Mouse (Mus musculus): ENCODE results near the gene Wfdc6b. TPM values are rescaled to one million over a fixed set of nuclear protein-coding genes. Genes with fewer than 3 reads are reported as not detected.
"Not testable (repeated sequence)": the region's sequence is repeated elsewhere in the genome, so short reads cannot be mapped to it uniquely, and the experiment has no call there.

Wfdc6b gene
- polyA plus RNA-seq (2021) = not detected

DNA sequence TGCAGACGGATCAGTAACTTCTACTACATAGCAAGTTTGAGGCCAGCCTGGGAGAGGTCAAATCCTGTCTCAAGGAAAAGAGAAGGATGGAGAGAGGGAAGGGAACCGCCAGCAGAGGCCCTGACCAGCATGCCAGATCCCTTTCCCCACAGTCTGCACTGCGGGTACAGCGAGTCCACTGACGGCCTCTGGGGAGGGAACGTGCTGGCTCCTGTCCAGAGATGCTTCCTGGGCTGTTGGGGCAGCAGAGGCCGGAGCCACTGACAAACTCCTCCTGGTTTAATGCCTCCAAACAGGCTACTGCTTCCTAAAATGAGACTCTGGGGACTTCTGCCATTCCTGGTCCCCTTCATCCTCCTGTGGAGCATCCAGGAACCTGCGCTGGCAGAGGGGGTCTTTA is at the start of gene Wfdc6b, which contains the start of gene Wfdc8:
TSS of gene Wfdc6b (plus strand) at position 52 of the 400 bp plus-strand sequence.
TSS of gene Wfdc8 (minus strand) at position 156 of the 400 bp plus-strand sequence.
- ATAC-seq; in situ Hi-C loops (cut with MboI; ENCODE audit: low pct_unique_long_range_greater_than_20kb); CTCF ChIA-PET; DNase-seq (ENCODE audit: low read depth, low spot score); POLR2A ChIA-PET; H3K27me3 ChIP-seq: not testable (repeated sequence)

DNA sequence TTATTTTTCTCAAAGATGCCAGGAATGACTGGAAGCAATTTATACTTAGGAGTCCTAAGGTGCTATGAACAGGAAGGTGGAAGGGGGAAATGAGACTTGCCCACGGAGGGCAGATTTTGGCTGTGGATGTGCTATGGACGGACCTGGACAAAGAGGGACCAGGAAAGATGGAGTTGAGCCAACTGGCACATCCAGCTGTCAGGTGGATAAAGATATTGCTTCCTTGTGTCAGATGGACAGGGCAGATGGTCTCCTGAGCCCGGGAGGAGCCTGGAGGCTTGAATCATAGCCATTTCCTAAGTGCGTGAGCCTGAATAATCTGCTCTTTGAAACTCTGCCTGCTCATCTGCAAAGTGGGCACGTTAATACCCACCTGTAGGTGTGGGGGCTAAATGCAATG is 49.0 kb upstream of the Wfdc6b start:
- ChIA-PET CTCF (interaction anchor here (0.8 to 1.2 kb wide), 6 partner anchors 14 to 155 kb away, joined by 3 to 5 read pairs (median 3); no protein-coding TSS in a partner anchor), POLR2A (no interaction called here)
- TF ChIP-seq CTCF (IDR thresholded peaks at IDR 0.05) = no peak
- in situ Hi-C loops (cut with MboI; ENCODE audit: low pct_unique_long_range_greater_than_20kb) = no loop called here
- ATAC-seq (no peak), DNase-seq (ENCODE audit: low read depth, low spot score) (no peak)
- no peaks in the 10 kb centered on the region for H3K27me3 ChIP-seq

GRCm38 (mm10) chr2:164566997-164567396 is 46.3 kb upstream of the Wfdc6b start:
- ATAC-seq (no peak), DNase-seq (ENCODE audit: low read depth, low spot score) (no peak)
- no peaks in the 10 kb centered on the region for H3K27me3 ChIP-seq
- in situ Hi-C loops (cut with MboI; ENCODE audit: low pct_unique_long_range_greater_than_20kb) = no loop called here
- POLR2A ChIA-PET = no interaction called here
- peak; percentile 52 for TF ChIP-seq CTCF (IDR thresholded peaks at IDR 0.05)
- CTCF ChIA-PET = interaction anchor here (0.6 to 1.2 kb wide), 2 partner anchors 16 to 46 kb away, joined by 3 read pairs; no protein-coding TSS in a partner anchor

DNA sequence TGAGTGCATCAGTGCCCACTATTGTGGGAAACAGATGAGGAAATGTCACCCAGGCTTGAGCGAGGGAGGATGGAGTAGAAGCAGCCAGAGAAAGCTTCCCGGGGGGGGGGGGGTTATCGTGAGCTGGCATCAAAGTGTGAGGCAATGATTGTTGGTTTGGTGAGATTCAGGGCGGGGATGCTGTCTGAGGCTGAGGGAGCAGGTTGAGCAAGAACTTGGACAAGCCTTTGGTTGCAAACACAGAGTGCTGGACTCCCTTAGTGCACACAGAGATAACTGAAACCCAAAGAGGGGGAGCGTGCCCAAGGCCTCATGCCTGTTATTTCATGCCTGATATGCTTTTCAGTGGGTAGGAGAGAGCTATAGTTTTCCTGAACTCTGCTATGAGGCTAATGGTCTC is 45.9 kb upstream of the Wfdc6b start:
- CTCF ChIA-PET = interaction anchor here (0.6 to 1.2 kb wide), 2 partner anchors 17 to 46 kb away, joined by 3 read pairs; no protein-coding TSS in a partner anchor
- ATAC-seq = no peak
- POLR2A ChIA-PET = no interaction called here
- no peaks in the 10 kb centered on the region for H3K27me3 ChIP-seq
- in situ Hi-C loops (cut with MboI; ENCODE audit: low pct_unique_long_range_greater_than_20kb) = no loop called here
- DNase-seq (ENCODE audit: low read depth, low spot score) = no peak
- TF ChIP-seq CTCF (IDR thresholded peaks at IDR 0.05) = no peak

GRCm38 (mm10) chr2:164573359-164573758 is 40.0 kb upstream of the Wfdc6b start, which contains the start of gene Spint3:
Gene Spint3, minus strand, starts transcription at chr2:164573459.
- DNase-seq (ENCODE audit: low read depth, low spot score); CTCF ChIA-PET; in situ Hi-C loops (cut with MboI; ENCODE audit: low pct_unique_long_range_greater_than_20kb); ATAC-seq; POLR2A ChIA-PET; H3K27me3 ChIP-seq: not testable (repeated sequence)

DNA sequence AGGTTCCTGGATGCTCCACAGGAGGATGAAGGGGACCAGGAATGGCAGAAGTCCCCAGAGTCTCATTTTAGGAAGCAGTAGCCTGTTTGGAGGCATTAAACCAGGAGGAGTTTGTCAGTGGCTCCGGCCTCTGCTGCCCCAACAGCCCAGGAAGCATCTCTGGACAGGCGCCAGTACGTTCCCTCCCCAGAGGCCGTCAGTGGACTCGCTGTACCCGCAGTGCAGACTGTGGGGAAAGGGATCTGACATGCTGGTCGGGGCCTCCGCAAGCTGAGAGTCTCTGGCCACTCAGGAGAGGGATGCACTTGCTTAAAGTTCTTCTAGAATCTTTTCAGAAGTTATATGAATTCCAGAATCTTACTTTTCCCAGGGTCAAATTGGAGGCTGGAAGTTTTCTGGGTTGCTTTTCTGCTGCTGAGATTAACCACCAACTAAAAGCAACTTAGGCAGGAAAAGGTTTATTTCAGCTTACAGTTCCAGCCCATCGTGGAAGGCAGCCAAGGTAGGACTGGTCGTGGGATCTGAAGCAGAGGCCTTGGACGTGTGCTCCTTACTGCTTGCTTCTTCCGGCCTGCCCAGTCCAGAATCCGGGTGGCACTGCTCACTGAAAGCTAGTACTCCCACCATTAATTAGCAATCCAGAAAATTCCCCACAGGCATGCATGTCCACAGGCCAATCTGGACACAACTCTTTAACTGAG is 28.1 kb upstream of the Wfdc6b start, which contains the start of gene Wfdc6a:
TSS of gene Wfdc6a (minus strand) at position 423 of the 701 bp plus-strand sequence.
- POLR2A ChIA-PET; ATAC-seq; H3K27me3 ChIP-seq; CTCF ChIA-PET; in situ Hi-C loops (cut with MboI; ENCODE audit: low pct_unique_long_range_greater_than_20kb); DNase-seq (ENCODE audit: low read depth, low spot score): not testable (repeated sequence)

DNA sequence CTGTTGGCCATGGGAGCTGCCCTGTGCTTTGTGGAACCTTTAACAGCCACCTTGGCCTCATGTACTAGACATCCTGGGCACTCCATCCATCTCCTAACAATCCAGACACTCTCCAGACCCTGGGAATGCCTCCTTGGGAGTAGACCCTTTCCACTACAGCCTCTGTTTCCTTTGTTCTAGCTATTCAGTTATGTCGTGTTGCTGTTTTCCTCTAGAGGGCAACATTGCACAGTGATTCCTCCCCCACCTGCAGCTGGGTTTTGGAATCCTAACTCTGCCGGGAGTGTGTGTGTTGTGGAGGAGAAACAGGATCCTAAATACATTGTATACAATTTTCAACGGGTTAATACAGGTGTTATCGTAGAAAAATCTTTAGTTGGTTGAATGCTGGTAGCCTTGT is 21.3 kb upstream of the Wfdc6b start:
- H3K27me3 ChIP-seq = peaks cover 16% of the 10 kb centered on the region
- ChIA-PET POLR2A (interaction anchor here (1.3 kb wide), 1 partner anchor 133 kb away, joined by 4 read pairs; no protein-coding TSS in a partner anchor), CTCF (interaction anchor here (0.9 to 2.5 kb wide), 8 partner anchors 14 to 134 kb away, joined by 3 to 26 read pairs (median 3); partner anchors contain the start of genes Spint4 and Wfdc13)
- in situ Hi-C loops (cut with MboI; ENCODE audit: low pct_unique_long_range_greater_than_20kb) = loop anchor here (5.0 kb wide), 1 partner anchor 130 kb away; no protein-coding TSS in a partner anchor
- ATAC-seq (no peak), DNase-seq (ENCODE audit: low read depth, low spot score) (no peak)
- peak; percentile 65 for TF ChIP-seq CTCF (IDR thresholded peaks at IDR 0.05)

- in situ Hi-C loops (cut with MboI; ENCODE audit: low pct_unique_long_range_greater_than_20kb) = loop anchor here (5.0 kb wide), 1 partner anchor 129 kb away; no protein-coding TSS in a partner anchor
- no peak for ATAC-seq
- no peak for DNase-seq (ENCODE audit: low read depth, low spot score)
- POLR2A ChIA-PET = no interaction called here
- peaks cover 16% of the 10 kb centered on the region for H3K27me3 ChIP-seq
- no peak for TF ChIP-seq CTCF (IDR thresholded peaks at IDR 0.05)
- CTCF ChIA-PET = interaction anchor here (0.7 to 2.5 kb wide), 4 partner anchors 8 to 133 kb away, joined by 3 to 26 read pairs (median 4); no protein-coding TSS in a partner anchor
Observed at GRCm38 (mm10) chr2:164593494-164593893, 19.8 kb upstream of the Wfdc6b start, which contains the start of gene Eppin. Gene Eppin, minus strand, starts transcription at chr2:164593594.

DNA sequence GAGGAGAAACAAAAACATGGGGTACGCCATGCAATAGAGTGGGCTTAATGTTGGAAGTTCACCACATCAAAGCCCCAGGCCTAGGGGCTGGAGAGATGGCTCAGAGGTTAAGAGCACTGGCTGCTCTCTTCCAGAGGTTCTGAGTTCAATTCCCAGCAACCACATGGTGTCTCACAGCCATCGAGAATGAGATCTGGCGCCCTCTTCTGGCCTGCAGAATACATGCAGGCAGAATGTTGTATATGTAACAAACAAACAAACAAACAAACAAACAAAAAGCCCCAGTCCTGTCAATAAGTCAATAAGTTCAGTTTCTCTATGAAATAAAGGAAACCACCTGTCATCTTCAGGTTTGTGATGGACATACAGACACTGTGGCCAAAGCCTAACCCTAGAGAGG is 13.1 kb upstream of the Wfdc6b start:
- no peak for DNase-seq (ENCODE audit: low read depth, low spot score)
- CTCF ChIA-PET = no interaction called here
- ATAC-seq = no peak
- POLR2A ChIA-PET = no interaction called here
- TF ChIP-seq CTCF (IDR thresholded peaks at IDR 0.05) = peak; percentile 35
- H3K27me3 ChIP-seq = peaks cover 2% of the 10 kb centered on the region
- in situ Hi-C loops (cut with MboI; ENCODE audit: low pct_unique_long_range_greater_than_20kb) = no loop called here

DNA sequence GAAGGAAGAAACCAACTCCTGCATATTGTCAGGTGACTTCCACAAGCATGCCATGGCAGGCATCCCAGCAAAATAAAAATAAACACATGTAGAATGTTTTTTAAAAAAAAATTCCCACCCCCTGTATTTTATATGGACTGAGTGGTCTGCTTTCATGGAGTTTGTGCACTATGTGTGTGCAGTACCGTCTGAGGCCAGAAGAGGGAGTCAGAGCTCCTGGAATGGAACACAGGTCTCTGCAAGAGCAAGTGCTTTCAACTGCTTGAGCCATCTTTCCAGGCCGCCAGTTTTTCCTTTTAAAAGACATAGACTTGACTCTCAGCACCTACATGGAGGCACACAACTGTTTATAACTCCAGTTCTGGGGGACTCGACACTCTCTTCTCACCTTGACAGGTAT is 9.8 kb upstream of the Wfdc6b start:
- TF ChIP-seq CTCF (IDR thresholded peaks at IDR 0.05) = no peak
- in situ Hi-C loops (cut with MboI; ENCODE audit: low pct_unique_long_range_greater_than_20kb) = no loop called here
- DNase-seq (ENCODE audit: low read depth, low spot score) = no peak
- CTCF ChIA-PET = interaction anchor here (1.0 kb wide), 1 partner anchor 10 kb away, joined by 3 read pairs; the partner anchor contains the start of gene Eppin
- H3K27me3 ChIP-seq = no peaks in the 10 kb centered on the region
- POLR2A ChIA-PET = no interaction called here
- no peak for ATAC-seq

- ChIA-PET POLR2A (no interaction called here), CTCF (interaction anchor here (1.0 kb wide), 1 partner anchor 11 kb away, joined by 3 read pairs; the partner anchor contains the start of gene Eppin)
- ATAC-seq = no peak
- no peak for DNase-seq (ENCODE audit: low read depth, low spot score)
- in situ Hi-C loops (cut with MboI; ENCODE audit: low pct_unique_long_range_greater_than_20kb) = no loop called here
- TF ChIP-seq CTCF (IDR thresholded peaks at IDR 0.05) = no peak
- H3K27me3 ChIP-seq = no peaks in the 10 kb centered on the region
Observed at GRCm38 (mm10) chr2:164604411-164604810, 8.9 kb upstream of the Wfdc6b start.

All from Patski (cell line).